Mouse (Mus musculus): Measurements from ENCODE around the gene Ttll13. TPM values are rescaled to one million over a fixed set of nuclear protein-coding genes. Genes with fewer than 3 reads are reported as not detected.

Gene Ttll13
- polyA plus RNA-seq, 1 experiment = 0.11 TPM

GRCm38 (mm10) chr7:80210982-80211381, 35.2 kb upstream of the Ttll13 start:
- TF ChIP-seq FLI1 (IDR thresholded peaks at IDR 0.05; ENCODE audit: low read length) (no peak), GATA1 (IDR thresholded peaks at IDR 0.05; ENCODE audit: borderline replicate concordance, low read length) (no peak)
- Histone ChIP-seq H3K4me3 (replicated peaks) (peak overlapping the region; percentile 80), H3K4me1 (peaks cover 98% of the 10 kb centered on the region), H3K36me3 (replicated peaks; ENCODE audit: low read length) (peaks cover 81% of the 10 kb centered on the region), H3K27me3 (replicated peaks) (no peaks in the 10 kb centered on the region), H3K9me3 (no peaks in the 10 kb centered on the region)

GRCm38 (mm10) chr7:80213604-80214003, 32.6 kb upstream of the Ttll13 start:
- no peak for TF ChIP-seq FLI1 (IDR thresholded peaks at IDR 0.05; ENCODE audit: low read length)
- TF ChIP-seq GATA1 (IDR thresholded peaks at IDR 0.05; ENCODE audit: borderline replicate concordance, low read length) = no peak
- Histone ChIP-seq H3K36me3 (replicated peaks; ENCODE audit: low read length) (peaks cover 86% of the 10 kb centered on the region), H3K4me3 (replicated peaks) (no peak overlapping the region), H3K27me3 (replicated peaks) (no peaks in the 10 kb centered on the region), H3K9me3 (no peaks in the 10 kb centered on the region), H3K4me1 (peaks cover 82% of the 10 kb centered on the region)

- Histone ChIP-seq H3K9me3 (no peaks in the 10 kb centered on the region), H3K27me3 (replicated peaks) (no peaks in the 10 kb centered on the region), H3K36me3 (replicated peaks; ENCODE audit: low read length) (peaks cover 94% of the 10 kb centered on the region), H3K4me1 (peaks cover 76% of the 10 kb centered on the region), H3K4me3 (replicated peaks) (no peak overlapping the region)
- no peak for TF ChIP-seq GATA1 (IDR thresholded peaks at IDR 0.05; ENCODE audit: borderline replicate concordance, low read length)
- TF ChIP-seq FLI1 (IDR thresholded peaks at IDR 0.05; ENCODE audit: low read length) = no peak
Observed at GRCm38 (mm10) chr7:80214459-80214858, 31.7 kb upstream of the Ttll13 start.

- peaks cover 98% of the 10 kb centered on the region for H3K36me3 ChIP-seq (replicated peaks; ENCODE audit: low read length)
- H3K4me1 ChIP-seq = peaks cover 74% of the 10 kb centered on the region
Observed at GRCm38 (mm10) chr7:80215398-80215797, 30.8 kb upstream of the Ttll13 start.

GRCm38 (mm10) chr7:80216566-80216965, 29.6 kb upstream of the Ttll13 start:
- TF ChIP-seq FLI1 (IDR thresholded peaks at IDR 0.05; ENCODE audit: low read length) = no peak
- H3K36me3 ChIP-seq (replicated peaks; ENCODE audit: low read length) = peaks cover 99% of the 10 kb centered on the region
- H3K4me1 ChIP-seq = peaks cover 66% of the 10 kb centered on the region
- no peaks in the 10 kb centered on the region for H3K27me3 ChIP-seq (replicated peaks)
- H3K9me3 ChIP-seq = no peaks in the 10 kb centered on the region
- no peak overlapping the region for H3K4me3 ChIP-seq (replicated peaks)

More at GRCm38 (mm10) chr7:80215398-80215797, 30.8 kb upstream of the Ttll13 start:
- Histone ChIP-seq H3K4me3 (replicated peaks) (no peak overlapping the region), H3K27me3 (replicated peaks) (no peaks in the 10 kb centered on the region), H3K9me3 (no peaks in the 10 kb centered on the region)
- TF ChIP-seq GATA1 (IDR thresholded peaks at IDR 0.05; ENCODE audit: borderline replicate concordance, low read length) (no peak), FLI1 (IDR thresholded peaks at IDR 0.05; ENCODE audit: low read length) (no peak)

GRCm38 (mm10) chr7:80218666-80219065, 27.5 kb upstream of the Ttll13 start:
- no peaks in the 10 kb centered on the region for H3K27me3 ChIP-seq (replicated peaks)
- peaks cover 48% of the 10 kb centered on the region for H3K4me1 ChIP-seq
- no peaks in the 10 kb centered on the region for H3K9me3 ChIP-seq
- H3K4me3 ChIP-seq (replicated peaks) = no peak overlapping the region
- peaks cover 98% of the 10 kb centered on the region for H3K36me3 ChIP-seq (replicated peaks; ENCODE audit: low read length)
- TF ChIP-seq FLI1 (IDR thresholded peaks at IDR 0.05; ENCODE audit: low read length) (no peak), GATA1 (IDR thresholded peaks at IDR 0.05; ENCODE audit: borderline replicate concordance, low read length) (no peak)

- Histone ChIP-seq H3K4me1 (peaks cover 38% of the 10 kb centered on the region), H3K27me3 (replicated peaks) (no peaks in the 10 kb centered on the region), H3K4me3 (replicated peaks) (no peak overlapping the region), H3K36me3 (replicated peaks; ENCODE audit: low read length) (peaks cover 98% of the 10 kb centered on the region), H3K9me3 (no peaks in the 10 kb centered on the region)
- TF ChIP-seq GATA1 (IDR thresholded peaks at IDR 0.05; ENCODE audit: borderline replicate concordance, low read length) (no peak), FLI1 (IDR thresholded peaks at IDR 0.05; ENCODE audit: low read length) (no peak)
Observed at GRCm38 (mm10) chr7:80220237-80220797, 25.9 kb upstream of the Ttll13 start.

- Histone ChIP-seq H3K4me3 (replicated peaks) (no peak overlapping the region), H3K4me1 (peaks cover 33% of the 10 kb centered on the region), H3K27me3 (replicated peaks) (no peaks in the 10 kb centered on the region), H3K9me3 (no peaks in the 10 kb centered on the region), H3K36me3 (replicated peaks; ENCODE audit: low read length) (peaks cover 98% of the 10 kb centered on the region)
- no peak for TF ChIP-seq GATA1 (IDR thresholded peaks at IDR 0.05; ENCODE audit: borderline replicate concordance, low read length)
- no peak for TF ChIP-seq FLI1 (IDR thresholded peaks at IDR 0.05; ENCODE audit: low read length)
Observed at GRCm38 (mm10) chr7:80221179-80221750, 24.9 kb upstream of the Ttll13 start.

- Histone ChIP-seq H3K4me1 (peaks cover 66% of the 10 kb centered on the region), H3K27me3 (replicated peaks) (no peaks in the 10 kb centered on the region), H3K9me3 (no peaks in the 10 kb centered on the region), H3K4me3 (replicated peaks) (no peak overlapping the region), H3K36me3 (replicated peaks; ENCODE audit: low read length) (peaks cover 85% of the 10 kb centered on the region)
- TF ChIP-seq FLI1 (IDR thresholded peaks at IDR 0.05; ENCODE audit: low read length) (no peak), GATA1 (IDR thresholded peaks at IDR 0.05; ENCODE audit: borderline replicate concordance, low read length) (no peak)
Observed at GRCm38 (mm10) chr7:80227065-80227464, 19.1 kb upstream of the Ttll13 start.

- no peaks in the 10 kb centered on the region for H3K27me3 ChIP-seq (replicated peaks)
- H3K4me3 ChIP-seq (replicated peaks) = peak overlapping the region; percentile 70
- peaks cover 77% of the 10 kb centered on the region for H3K4me1 ChIP-seq
- TF ChIP-seq GATA1 (IDR thresholded peaks at IDR 0.05; ENCODE audit: borderline replicate concordance, low read length) = no peak
- H3K36me3 ChIP-seq (replicated peaks; ENCODE audit: low read length) = peaks cover 55% of the 10 kb centered on the region
- H3K9me3 ChIP-seq = no peaks in the 10 kb centered on the region
Observed at GRCm38 (mm10) chr7:80230196-80230595, 16.0 kb upstream of the Ttll13 start.
